Mouse (Mus musculus) liver, adult 2 months (tissue): ENCODE results near the gene Pnmal1.

Experiments
- CTCF ChIP-seq: fragments of 200-500 bp; IDR thresholded peaks from 2 replicates; pipeline ENCODE4 v1.5.1; 2011; ENCODE audit warnings: low read depth, low read length, control low read depth
- POLR2A ChIP-seq: fragments of 200-500 bp; IDR thresholded peaks from 2 replicates; pipeline ENCODE4 v1.6.1; 2011; ENCODE audit warnings: low read length, control low read depth; ENCODE audit not compliant: insufficient read depth; ENCODE audit errors: extremely low read depth

DNA sequence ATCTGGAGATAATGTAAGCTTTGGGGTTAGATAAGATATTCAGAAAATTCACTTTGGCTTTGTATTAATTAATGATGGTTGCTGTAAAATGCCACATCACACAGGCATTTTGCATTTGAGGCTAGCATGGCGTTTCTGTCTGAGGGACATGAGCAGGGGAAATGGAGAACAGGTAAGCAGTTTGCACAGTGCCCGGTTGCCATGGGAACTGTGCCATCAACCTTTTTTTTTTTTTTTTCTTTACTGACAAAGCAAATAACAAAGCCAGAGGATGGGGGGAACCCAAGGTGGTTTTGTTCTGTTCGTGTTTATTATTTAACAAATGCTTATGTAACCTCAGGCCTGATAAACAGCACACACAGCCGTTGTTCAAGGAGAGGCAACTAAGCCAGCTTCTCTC is 16.6 kb upstream of the Pnmal1 start:
- no peak for TF ChIP-seq POLR2A
- no peak for TF ChIP-seq CTCF
